8 mouse cellular contexts compared by ENCODE assay signal in genomic region chr17:27555512-27556172, GRCm38 (mm10). TPM values are rescaled to one million over a fixed set of nuclear protein-coding genes. Genes with fewer than 3 reads are reported as not detected.
A peak's percentile ranks its signal among the peaks of the same experiment; 100 is the strongest.
DNase-seq lines count a peak whose midpoint lies in the region; ATAC-seq and TF ChIP-seq lines count a peak whose summit lies in the region.

No protein-coding gene starts in this region.

- H3K4me2 ChIP-seq in limb, embryonic 11.5 days (ENCODE audit: low read depth, severe bottlenecking) = peak overlapping the region; percentile 96
- peak overlapping the region; percentile 76 for H3K4me2 ChIP-seq in midbrain, embryonic 11.5 days
- H3K4me2 ChIP-seq in stomach, embryonic 14.5 days (replicated peaks; ENCODE audit: low read depth, low read length) = peak overlapping the region; percentile 82

- H3K9ac ChIP-seq in limb, embryonic 11.5 days (ENCODE audit: low read length) = peak overlapping the region; percentile 93
- peak overlapping the region; percentile 94 for H3K9ac ChIP-seq in midbrain, embryonic 11.5 days (ENCODE audit: low read length)
- peak overlapping the region; percentile 83 for H3K9ac ChIP-seq in stomach, embryonic 14.5 days (replicated peaks; ENCODE audit: low read depth, low read length)

- H3K79me3 ChIP-seq in C2C12 (ENCODE audit: low read depth) = peaks cover 37% of the 10 kb centered on the region

- H3ac ChIP-seq in C2C12 (ENCODE audit: control insufficient read depth, insufficient read length, low read depth) = peak overlapping the region; percentile 28

- peaks cover 9% of the 10 kb centered on the region for H3K36me3 ChIP-seq in C2C12 (ENCODE audit: control insufficient read depth, insufficient read depth)
- peaks cover 11% of the 10 kb centered on the region for H3K36me3 ChIP-seq in erythroblast, embryonic 14.5 days (ENCODE audit: control insufficient read depth)
- H3K36me3 ChIP-seq in limb, embryonic 11.5 days (ENCODE audit: control insufficient read depth, insufficient read depth, low read length) = peaks cover 3% of the 10 kb centered on the region; the same call in 1 of the 2 replicates
- H3K36me3 ChIP-seq in midbrain, embryonic 11.5 days (ENCODE audit: control insufficient read depth, insufficient read depth, low read length) = no peaks in the 10 kb centered on the region
- no peaks in the 10 kb centered on the region for H3K36me3 ChIP-seq in stomach, embryonic 14.5 days (ENCODE audit: control insufficient read depth, insufficient read depth, low read length)

- under 1% methylated on average over 44 of the region's 55 CpGs for WGBS in limb, embryonic 11.5 days
- WGBS in midbrain, embryonic 11.5 days = under 1% methylated on average over 50 of the region's 55 CpGs
- under 1% methylated on average over 55 of the region's 55 CpGs for WGBS in stomach, embryonic 14.5 days

- peaks cover 66% of the 10 kb centered on the region for H3K4me1 ChIP-seq in erythroblast, embryonic 14.5 days (ENCODE audit: control insufficient read depth)
- peaks cover 14% of the 10 kb centered on the region for H3K4me1 ChIP-seq in limb, embryonic 11.5 days (ENCODE audit: control insufficient read depth, insufficient read depth, low read length)
- peaks cover 41% of the 10 kb centered on the region for H3K4me1 ChIP-seq in midbrain, embryonic 11.5 days (ENCODE audit: control insufficient read depth, insufficient read depth, low read length)
- peaks cover 19% of the 10 kb centered on the region; the same call in 1 of the 2 replicates for H3K4me1 ChIP-seq in stomach, embryonic 14.5 days (ENCODE audit: control insufficient read depth, insufficient read depth, low read length)

- ATAC-seq in activated CD4-positive, CD25-positive, alpha-beta regulatory T cell, adult 4 months = peak; percentile 21
- ATAC-seq in limb, embryonic 11.5 days (ENCODE audit: insufficient number of reproducible peaks, low FRiP score, low TSS enrichment, low read depth) = peak; percentile 59
- ATAC-seq in midbrain, embryonic 11.5 days (ENCODE audit: low FRiP score) = peak; percentile 35
- peak; percentile 51 for ATAC-seq in stomach, embryonic 14.5 days (ENCODE audit: insufficient number of reproducible peaks, insufficient read depth, low FRiP score, low read depth)

- no peaks in the 10 kb centered on the region for H3K9me3 ChIP-seq in erythroblast, embryonic 14.5 days (ENCODE audit: control insufficient read depth, low read length)
- H3K9me3 ChIP-seq in limb, embryonic 11.5 days (ENCODE audit: control insufficient read depth, low read length) = no peaks in the 10 kb centered on the region
- no peaks in the 10 kb centered on the region for H3K9me3 ChIP-seq in midbrain, embryonic 11.5 days (ENCODE audit: control insufficient read depth, low read length)
- no peaks in the 10 kb centered on the region for H3K9me3 ChIP-seq in stomach, embryonic 14.5 days (ENCODE audit: control insufficient read depth, low read depth, low read length)

- peaks cover 43% of the 10 kb centered on the region for H3K79me2 ChIP-seq in C2C12 (ENCODE audit: control insufficient read depth, insufficient read depth)

- peak overlapping the region; percentile 99 for H3K27ac ChIP-seq in limb, embryonic 11.5 days (replicated peaks; ENCODE audit: low read depth, low read length)
- peak overlapping the region; percentile 95 for H3K27ac ChIP-seq in midbrain, embryonic 11.5 days (ENCODE audit: low read depth, low read length)
- peak overlapping the region; percentile 96 for H3K27ac ChIP-seq in stomach, embryonic 14.5 days (ENCODE audit: low read length)

- peak overlapping the region; percentile 74 for H3K4me3 ChIP-seq in C2C12 (ENCODE audit: insufficient read depth, poor library complexity, severe bottlenecking)
- peak overlapping the region; percentile 82 for H3K4me3 ChIP-seq in erythroblast, embryonic 14.5 days (replicated peaks)
- peak overlapping the region; percentile 78 for H3K4me3 ChIP-seq in limb, embryonic 11.5 days (ENCODE audit: low read depth, low read length)
- H3K4me3 ChIP-seq in midbrain, embryonic 11.5 days (ENCODE audit: low read depth, low read length) = peak overlapping the region; percentile 95
- H3K4me3 ChIP-seq in stomach, embryonic 14.5 days (ENCODE audit: low read depth, low read length) = peak overlapping the region; percentile 69

- no peaks in the 10 kb centered on the region for H3K27me3 ChIP-seq in C2C12 (ENCODE audit: control insufficient read depth, insufficient read depth, insufficient read length)
- H3K27me3 ChIP-seq in erythroblast, embryonic 14.5 days (ENCODE audit: control insufficient read depth) = peaks cover 3% of the 10 kb centered on the region; the same call in 1 of the 2 replicates
- no peaks in the 10 kb centered on the region for H3K27me3 ChIP-seq in limb, embryonic 11.5 days (ENCODE audit: control insufficient read depth, insufficient read depth, low read length)
- no peaks in the 10 kb centered on the region for H3K27me3 ChIP-seq in midbrain, embryonic 11.5 days (ENCODE audit: control insufficient read depth, insufficient read depth, low read length)
- no peaks in the 10 kb centered on the region for H3K27me3 ChIP-seq in stomach, embryonic 14.5 days (ENCODE audit: control insufficient read depth, insufficient read depth, low read length)

- peak; percentile 69 for DNase-seq in heart, postnatal 4 days
- peak; percentile 94 for DNase-seq in limb, embryonic 11.5 days (ENCODE audit: low spot score)
- peak; percentile 97 for DNase-seq in midbrain, embryonic 11.5 days (ENCODE audit: low spot score, missing footprints)
- DNase-seq in MN1 (ENCODE audit: low spot score) = no peak

- no peak for TF ChIP-seq CTCF in C2C12 (IDR thresholded peaks at IDR 0.05; ENCODE audit: control insufficient read depth, insufficient read depth, insufficient read length)

TF ChIP-seq in C2C12, 6 proteins besides CTCF, POLR2A, EP300 and RAD21:
- TF ChIP-seq MYOD1 (IDR thresholded peaks at IDR 0.05; ENCODE audit: control insufficient read depth, insufficient read length, low read depth) (no peak), MYOG (IDR thresholded peaks at IDR 0.05; ENCODE audit: control insufficient read depth, extremely low read depth, insufficient read length) (no peak), MAX (IDR thresholded peaks at IDR 0.05) (peak; percentile 13), USF1 (IDR thresholded peaks at IDR 0.05; ENCODE audit: low read depth) (no peak)

RNA-seq across cellular contexts. Expression of gene Hmga1, which starts 0.7 kb away (rescaled TPM):
- 397 TPM for polyA plus RNA-seq in C2C12 (2012; fragmentation: generic; extraction: Trizol)
- 10 to 100 TPM; 48.0 to 73.5 TPM for polyA plus RNA-seq in activated CD4-positive, CD25-positive, alpha-beta regulatory T cell, adult 4 months (2017; shearing (Covaris generic))
- polyA plus RNA-seq in erythroblast, embryonic 14.5 days (2012) = 57.3 and 59.4 TPM in 2 replicates
- total RNA-seq in heart, postnatal 4 days (2021) = 10 to 100 TPM; 54.8 to 59.1 TPM
- 653 and 658 TPM in 2 replicates for polyA plus RNA-seq in limb, embryonic 11.5 days (2014; fragmentation: Nextera tagmentation; extraction: Ambion mirVana)
- 354 and 406 TPM in 2 replicates for polyA plus RNA-seq in midbrain, embryonic 11.5 days (2014; fragmentation: Nextera tagmentation; extraction: Ambion mirVana)
- 231 and 239 TPM in 2 replicates for polyA plus RNA-seq in stomach, embryonic 14.5 days (2014; fragmentation: Nextera tagmentation; extraction: Ambion mirVana)

RNA-seq across cellular contexts. Expression of gene AI413582, which starts 9.9 kb away (rescaled TPM):
- 37.9 TPM for polyA plus RNA-seq in C2C12 (2012; fragmentation: generic; extraction: Trizol)
- 100 to 1,000 TPM in 1 of 2 experiments, 10 to 100 TPM in 1; 98.5 to 118 TPM for polyA plus RNA-seq in activated CD4-positive, CD25-positive, alpha-beta regulatory T cell, adult 4 months (2017; shearing (Covaris generic))
- polyA plus RNA-seq in erythroblast, embryonic 14.5 days (2012) = 3.6 and 3.7 TPM in 2 replicates
- 1 to 10 TPM; 8.7 to 8.8 TPM for total RNA-seq in heart, postnatal 4 days (2021)
- 11.0 and 11.4 TPM in 2 replicates for polyA plus RNA-seq in limb, embryonic 11.5 days (2014; fragmentation: Nextera tagmentation; extraction: Ambion mirVana)
- polyA plus RNA-seq in midbrain, embryonic 11.5 days (2014; fragmentation: Nextera tagmentation; extraction: Ambion mirVana) = 14.8 and 20.2 TPM in 2 replicates
- polyA plus RNA-seq in stomach, embryonic 14.5 days (2014; fragmentation: Nextera tagmentation; extraction: Ambion mirVana) = 22.6 and 24.3 TPM in 2 replicates

RNA-seq across cellular contexts. Expression of gene Grm4, which starts 34.4 kb away (rescaled TPM):
- polyA plus RNA-seq in C2C12 (2012; fragmentation: generic; extraction: Trizol) = not detected
- polyA plus RNA-seq in activated CD4-positive, CD25-positive, alpha-beta regulatory T cell, adult 4 months (2017; shearing (Covaris generic)) = under 1 TPM in 1 of 2 experiments, not detected in 1; 0.18 TPM
- not detected in 2 replicates for polyA plus RNA-seq in erythroblast, embryonic 14.5 days (2012)
- total RNA-seq in heart, postnatal 4 days (2021) = under 1 TPM in 1 of 2 experiments, not detected in 1; 0.07 TPM
- 0.21 and 0.23 TPM in 2 replicates for polyA plus RNA-seq in limb, embryonic 11.5 days (2014; fragmentation: Nextera tagmentation; extraction: Ambion mirVana)
- polyA plus RNA-seq in midbrain, embryonic 11.5 days (2014; fragmentation: Nextera tagmentation; extraction: Ambion mirVana) = 3.5 and 3.6 TPM in 2 replicates
- 0.17 and 0.27 TPM in 2 replicates for polyA plus RNA-seq in stomach, embryonic 14.5 days (2014; fragmentation: Nextera tagmentation; extraction: Ambion mirVana)
